Mouse (Mus musculus): ENCODE results near the gene Bag5. TPM values are rescaled to one million over a fixed set of nuclear protein-coding genes. Genes with fewer than 3 reads are reported as not detected.

Bag5 gene
- total and polyA plus RNA-seq, 3 experiments = 24.0 to 38.0 TPM; not detected in 1

DNA sequence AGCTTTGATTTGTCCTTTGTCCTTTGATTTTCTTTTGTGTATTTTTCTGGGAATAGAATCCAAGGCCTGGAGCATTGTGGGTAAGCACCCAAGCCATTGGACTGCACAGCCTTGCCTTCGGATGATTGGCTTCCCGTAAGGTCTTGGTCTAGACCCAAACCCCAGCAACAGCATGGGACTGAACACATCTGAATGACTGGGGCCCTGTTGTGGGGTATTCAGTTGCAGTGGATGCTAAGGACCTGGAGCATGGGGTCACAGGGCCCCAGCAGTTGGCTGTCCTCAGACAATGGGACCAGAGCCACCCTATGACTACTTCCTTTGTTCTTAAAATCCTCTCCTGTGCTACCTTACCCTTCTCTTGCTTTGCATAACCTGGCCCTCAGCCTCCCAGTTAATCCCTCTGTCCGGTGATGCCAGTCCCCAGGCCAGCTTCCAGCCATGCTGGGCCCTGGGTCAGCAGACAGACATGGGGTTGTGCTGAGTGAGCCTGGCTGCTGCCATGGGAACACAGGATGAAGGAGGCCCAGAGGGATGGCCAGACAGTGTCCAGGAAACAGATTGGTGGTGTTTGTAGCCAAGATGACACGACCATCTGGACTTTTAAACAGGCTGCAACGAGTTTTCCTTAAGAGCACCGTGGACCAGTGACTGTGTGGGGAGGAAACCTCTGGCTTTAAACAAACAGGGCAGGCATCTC lies 11.7 kb upstream of the Bag5 start:
- peaks cover 0 to 1% of the 10 kb centered on the region in 2 experiments; a peak in 1 of 4 replicates for H3K36me3 ChIP-seq (ENCODE audit: control insufficient read depth in 1 of 2, insufficient read depth in 2 of 2, low read length in 2 of 2)
- H3K4me1 ChIP-seq (ENCODE audit: control insufficient read depth in 1 of 2, insufficient read depth in 2 of 2, low read length in 2 of 2) = no peaks in the 10 kb centered on the region
- no peak for DNase-seq (ENCODE audit: low read depth, low spot score)
- H3K4me3 ChIP-seq (ENCODE audit: control insufficient read depth in 1 of 2, insufficient read depth in 1 of 2, low read depth in 2 of 2, low read length in 2 of 2) = no peak overlapping the region
- H3K9ac ChIP-seq (ENCODE audit: control insufficient read depth, low read depth, low read length, poor library complexity, severe bottlenecking) = no peak overlapping the region
- H3K27me3 ChIP-seq (ENCODE audit: control insufficient read depth in 1 of 2, insufficient read depth in 2 of 2, low read length in 2 of 2) = no peaks in the 10 kb centered on the region
- TF ChIP-seq TBP (IDR thresholded peaks at IDR 0.05; ENCODE audit: low read depth, low read length) (no peak), KAT2A (conservative IDR thresholded peaks at IDR 0.05; ENCODE audit: low read depth, low read length) (no peak), E2F4 (IDR thresholded peaks at IDR 0.05; ENCODE audit: borderline replicate concordance, low read depth, low read length) (no peak), NELFE (IDR thresholded peaks at IDR 0.05; ENCODE audit: low read depth, low read length) (no peak), MXI1 (IDR thresholded peaks at IDR 0.05; ENCODE audit: low read depth, low read length) (no peak), TCF12 (IDR thresholded peaks at IDR 0.05; ENCODE audit: low read depth, low read length) (no peak), USF2 (IDR thresholded peaks at IDR 0.05; ENCODE audit: borderline replicate concordance in 1 of 2, insufficient read depth in 1 of 2, low read depth in 1 of 2, low read length in 2 of 2) (no peak), ELF1 (IDR thresholded peaks at IDR 0.05; ENCODE audit: low read depth, low read length) (no peak), EP300 (IDR thresholded peaks at IDR 0.05; ENCODE audit: low read depth in 1 of 2, low read length in 2 of 2) (no peak), MAFK (IDR thresholded peaks at IDR 0.05; ENCODE audit: borderline replicate concordance, low read depth, low read length) (no peak), MYB (IDR thresholded peaks at IDR 0.05; ENCODE audit: low read depth, low read length) (no peak), RCOR1 (IDR thresholded peaks at IDR 0.05; ENCODE audit: low read depth, low read length) (no peak), BHLHE40 (IDR thresholded peaks at IDR 0.05; ENCODE audit: borderline replicate concordance, low read depth, low read length) (no peak), USF1 (IDR thresholded peaks at IDR 0.05; ENCODE audit: low read depth, low read length) (no peak), ZC3H11A (IDR thresholded peaks at IDR 0.05; ENCODE audit: low read depth, low read length) (no peak), GATA1 (IDR thresholded peaks at IDR 0.05; ENCODE audit: low read depth, low read length) (no peak), SMC3 (IDR thresholded peaks at IDR 0.05; ENCODE audit: low read depth, low read length) (no peak), MAZ (IDR thresholded peaks at IDR 0.05; ENCODE audit: low read depth, low read length) (no peak), MYC (IDR thresholded peaks at IDR 0.05; ENCODE audit: low read depth, low read length) (no peak)
- H3K27ac ChIP-seq (ENCODE audit: control insufficient read depth, low read depth, low read length) = no peak overlapping the region
- no peaks in the 10 kb centered on the region for H3K9me3 ChIP-seq (replicated peaks; ENCODE audit: insufficient read depth, low read length)
- no peaks in the 10 kb centered on the region for H3K79me2 ChIP-seq (ENCODE audit: control insufficient read depth, insufficient read depth, low read length, poor library complexity)

DNA sequence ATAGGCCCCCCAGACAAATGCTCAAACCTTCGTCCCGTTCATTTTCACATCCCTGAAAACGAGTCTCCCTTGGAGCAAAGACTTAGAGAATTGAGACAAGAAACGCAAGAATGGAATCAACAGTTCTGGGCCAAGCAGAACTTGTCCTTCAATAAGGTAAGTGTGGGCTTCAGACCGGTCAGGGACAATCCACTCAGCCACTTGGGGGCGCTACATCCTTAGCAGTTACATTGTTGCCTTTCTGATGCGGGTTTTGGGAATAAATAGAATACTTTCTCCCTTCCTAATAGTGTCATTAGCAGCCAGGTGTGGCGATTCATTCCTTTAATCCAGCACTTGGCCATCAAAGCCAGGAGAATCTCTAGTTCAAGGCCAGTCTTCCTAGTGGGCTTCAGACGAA lies 9.6 kb upstream of the Bag5 start:
- no peaks in the 10 kb centered on the region for H3K27me3 ChIP-seq (ENCODE audit: control insufficient read depth in 1 of 2, insufficient read depth in 2 of 2, low read length in 2 of 2)
- H3K27ac ChIP-seq (ENCODE audit: control insufficient read depth, low read depth, low read length) = no peak overlapping the region
- H3K4me3 ChIP-seq (ENCODE audit: control insufficient read depth in 1 of 2, insufficient read depth in 1 of 2, low read depth in 2 of 2, low read length in 2 of 2) = no peak overlapping the region
- no peaks in the 10 kb centered on the region for H3K79me2 ChIP-seq (ENCODE audit: control insufficient read depth, insufficient read depth, low read length, poor library complexity)
- DNase-seq (ENCODE audit: low read depth, low spot score) = peak; percentile 64
- H3K9ac ChIP-seq (ENCODE audit: control insufficient read depth, low read depth, low read length, poor library complexity, severe bottlenecking) = no peak overlapping the region
- H3K9me3 ChIP-seq (replicated peaks; ENCODE audit: insufficient read depth, low read length) = no peaks in the 10 kb centered on the region
- TF ChIP-seq ZC3H11A (IDR thresholded peaks at IDR 0.05; ENCODE audit: low read depth, low read length) (0 out of 2 replicates have a peak, but pooled peaks have one; percentile 3), E2F4 (IDR thresholded peaks at IDR 0.05; ENCODE audit: borderline replicate concordance, low read depth, low read length) (no peak), POLR2AphosphoS5 (IDR thresholded peaks at IDR 0.05; ENCODE audit: borderline replicate concordance, low read depth, low read length) (no peak), SMC3 (IDR thresholded peaks at IDR 0.05; ENCODE audit: low read depth, low read length) (peak; percentile 49), HCFC1 (IDR thresholded peaks at IDR 0.05; ENCODE audit: low read depth, low read length) (no peak), RAD21 (IDR thresholded peaks at IDR 0.05; ENCODE audit: low read depth, low read length) (peak; percentile 65), MEF2A (IDR thresholded peaks at IDR 0.05; ENCODE audit: extremely low read depth, insufficient replicate concordance, low read depth, low read length, poor library complexity, severe bottlenecking) (no peak), MAX (IDR thresholded peaks at IDR 0.05; ENCODE audit: low read length) (no peak), CHD2 (IDR thresholded peaks at IDR 0.05; ENCODE audit: low read length) (no peak), UBTF (IDR thresholded peaks at IDR 0.05; ENCODE audit: borderline replicate concordance, insufficient read depth, low read depth, low read length) (no peak), CTCF (IDR thresholded peaks at IDR 0.05 in 2 of 3, conservative IDR thresholded peaks at IDR 0.05 in 1 of 3; ENCODE audit: control insufficient read depth in 1 of 3, insufficient read depth in 1 of 3, low read depth in 2 of 3, low read length in 3 of 3, poor library complexity in 1 of 3, severe bottlenecking in 1 of 3) (peak; percentile 61 to 84 (median 72)), NRF1 (IDR thresholded peaks at IDR 0.05; ENCODE audit: insufficient read depth, low read depth, low read length, poor library complexity, severe bottlenecking) (no peak), MYB (IDR thresholded peaks at IDR 0.05; ENCODE audit: low read depth, low read length) (no peak), ZMIZ1 (IDR thresholded peaks at IDR 0.05; ENCODE audit: low read depth, low read length) (no peak), USF1 (IDR thresholded peaks at IDR 0.05; ENCODE audit: low read depth, low read length) (no peak)
- no peaks in the 10 kb centered on the region for H3K4me1 ChIP-seq (ENCODE audit: control insufficient read depth in 1 of 2, insufficient read depth in 2 of 2, low read length in 2 of 2)
- no peaks in the 10 kb centered on the region for H3K36me3 ChIP-seq (ENCODE audit: control insufficient read depth in 1 of 2, insufficient read depth in 2 of 2, low read length in 2 of 2)
